Mouse (Mus musculus) testis, postnatal 10 days (tissue): ENCODE measurements around the gene Gm3727.
"Not testable (repeated sequence)": the region's sequence is repeated elsewhere in the genome, so short reads cannot be mapped to it uniquely, and the experiment has no call there.

Experiments used
- DNase-seq: peaks from one replicate; pipeline ENCODE4 v3.0.0; 2021; ENCODE audit warnings: low spot score

Gene Gm3727

GRCm38 (mm10) chr14:7264614-7265013, at the start of gene Gm3727:
Gene Gm3727, minus strand, starts transcription at chr14:7264714.
- DNase-seq = not testable (repeated sequence)

GRCm38 (mm10) chr14:7243498-7243897, 21.0 kb downstream of the Gm3727 start:
- DNase-seq = not testable (repeated sequence)
